ENCODE assay signal across 9 mouse cellular contexts in the genomic region with DNA sequence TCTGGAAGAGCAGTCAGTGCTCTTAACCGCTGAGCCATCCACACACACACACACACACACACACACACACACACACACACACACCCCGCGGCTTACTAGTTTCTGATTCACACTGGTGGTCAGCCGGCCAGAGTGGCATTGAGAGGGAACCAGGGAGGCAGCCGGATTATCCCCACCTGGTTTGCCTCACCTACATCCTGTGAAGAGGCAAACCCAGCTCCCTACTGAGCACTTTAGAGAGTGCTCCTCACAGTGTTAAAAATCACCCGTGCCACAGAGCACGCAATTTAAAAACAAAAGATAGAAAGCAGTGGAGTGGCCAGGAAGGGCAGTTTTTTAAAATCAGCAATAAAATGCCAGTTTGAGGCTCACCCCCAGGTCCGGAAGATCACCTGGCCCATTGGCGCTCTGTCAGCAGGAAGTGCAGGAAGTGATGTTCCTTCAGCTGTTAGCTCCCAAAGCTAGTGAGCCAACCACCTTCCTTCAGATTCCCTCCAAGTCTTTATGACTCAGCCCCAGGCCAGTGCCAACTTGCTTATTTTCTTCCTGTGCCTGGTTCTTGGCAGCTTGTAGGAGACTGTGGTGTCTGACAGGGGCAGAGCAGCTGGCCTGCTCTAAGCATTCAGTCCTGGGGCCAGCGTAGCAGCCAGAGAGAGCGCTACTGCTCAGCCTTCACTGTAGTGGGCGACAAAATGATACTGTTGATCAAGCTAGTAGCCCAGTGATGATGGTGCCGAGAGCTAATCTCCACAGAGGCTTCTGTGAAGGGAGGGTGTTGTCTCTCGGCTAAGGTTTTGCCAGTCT. TPM values are rescaled to one million over a fixed set of nuclear protein-coding genes. Genes with fewer than 3 reads are reported as not detected.
DNase-seq lines count a peak whose midpoint lies in the region; ATAC-seq lines count a peak whose summit lies in the region.
"Had no signal": no experiment of that assay in that cellular context is flagged by ENCODE, and none has a peak within 500 bp of the region (broad histone marks: within the 10 kb centered on the region; RNA-seq: fewer than 3 reads in every experiment).

No protein-coding gene starts in this region.

- peaks cover 7% of the 10 kb centered on the region for H3K4me1 ChIP-seq in heart, embryonic 12.5 days (replicated peaks)
- peaks cover 19% of the 10 kb centered on the region for H3K4me1 ChIP-seq in midbrain, embryonic 15.5 days

- H3K4me2 ChIP-seq in heart, embryonic 12.5 days = no peak overlapping the region
- no peak overlapping the region for H3K4me2 ChIP-seq in midbrain, embryonic 15.5 days

- no peaks in the 10 kb centered on the region; the same call in 1 of the 2 replicates for H3K27me3 ChIP-seq in heart, embryonic 12.5 days (replicated peaks)
- H3K27me3 ChIP-seq in midbrain, embryonic 15.5 days (replicated peaks) = no peaks in the 10 kb centered on the region

- no peak overlapping the region for H3K27ac ChIP-seq in heart, embryonic 12.5 days (ENCODE audit: poor library complexity, severe bottlenecking)
- H3K27ac ChIP-seq in midbrain, embryonic 15.5 days = no peak overlapping the region
- H3K27ac ChIP-seq: heart, adult 2 months had no signal

- ATAC-seq in heart, embryonic 12.5 days (ENCODE audit: insufficient number of reproducible peaks, low FRiP score) = no peak
- peak; percentile 95 for ATAC-seq in frontal cortex, adult (ENCODE audit: low TSS enrichment)
- ATAC-seq in monocyte, adult 5-6 weeks (replicated peaks; ENCODE audit: insufficient number of reproducible peaks, low FRiP score, low TSS enrichment, poor library complexity, severe bottlenecking) = 0 out of 2 replicates have a peak, but pooled peaks have one; percentile 27
- ATAC-seq in midbrain, embryonic 15.5 days (replicated peaks) = no peak

- peak; percentile 27 to 50 for DNase-seq in heart, adult 18-20 months
- DNase-seq in urinary bladder, adult 2 months (ENCODE audit: low spot score) = peak; percentile 33
- DNase-seq in urinary bladder, postnatal 10 days (ENCODE audit: low spot score) = no peak
- peak; percentile 42 to 51 for DNase-seq in layer of hippocampus, adult 18-20 months (ENCODE audit: low spot score in 2 of 2)

- no peak overlapping the region for H3K9ac ChIP-seq in heart, embryonic 12.5 days
- H3K9ac ChIP-seq in midbrain, embryonic 15.5 days = no peak overlapping the region

- no peaks in the 10 kb centered on the region for H3K9me3 ChIP-seq in heart, embryonic 12.5 days (replicated peaks)
- no peaks in the 10 kb centered on the region for H3K9me3 ChIP-seq in midbrain, embryonic 15.5 days

- H3K36me3 ChIP-seq in heart, embryonic 12.5 days = no peaks in the 10 kb centered on the region
- H3K36me3 ChIP-seq in midbrain, embryonic 15.5 days (replicated peaks) = no peaks in the 10 kb centered on the region

- no peak overlapping the region for H3K4me3 ChIP-seq in heart, embryonic 12.5 days
- H3K4me3 ChIP-seq in midbrain, embryonic 15.5 days = no peak overlapping the region
- H3K4me3 ChIP-seq: heart, adult 2 months had no signal

- WGBS in heart, embryonic 12.5 days = 50% methylated on average over 14 of the region's 14 CpGs
- WGBS in midbrain, embryonic 15.5 days = 68% methylated on average over 14 of the region's 14 CpGs

RNA-seq across cellular contexts. Expression of gene Max, which starts 57.9 kb away (rescaled TPM):
- 10 to 100 TPM; 61.4 to 70.4 TPM for total RNA-seq in heart, adult 18-20 months (2021)
- polyA plus RNA-seq in heart, embryonic 12.5 days (2016; fragmentation: Nextera tagmentation; extraction: Ambion mirVana) = 8.2 and 8.9 TPM in 2 replicates
- polyA plus RNA-seq in urinary bladder, adult 2 months (2012; rRNA removed) = 42.5 and 57.7 TPM in 2 replicates
- total RNA-seq in layer of hippocampus, adult 18-20 months (2021) = 10 to 100 TPM; 75.3 to 76.5 TPM
- 124 to 167 TPM (median 145 TPM) in 3 replicates for total RNA-seq in monocyte, adult 5-6 weeks (2017)
- 20.3 and 20.7 TPM in 2 replicates for polyA plus RNA-seq in midbrain, embryonic 15.5 days (2015; fragmentation: Nextera tagmentation; extraction: Ambion mirVana)

Comparison
In these comparisons a context has a peak if more than half of its experiments do, and no peak if none do; other contexts are left out.
1. ATAC-seq: peak in frontal cortex, adult (single experiment) and monocyte, adult 5-6 weeks (single experiment); none in heart, embryonic 12.5 days (single experiment) and midbrain, embryonic 15.5 days (single experiment).